Mouse (Mus musculus) MEL (cell line): ENCODE data around the gene Ccdc171.

ENCODE experiments used
- CTCF ChIP-seq, 3 experiments: IDR thresholded peaks in 2 of 3; conservative IDR thresholded peaks in 1 of 3; 2 replicates each; pipeline ENCODE4 v1.5.1; 2011 to 2012; ENCODE audit warnings: low read length in 3 of 3, low read depth in 2 of 3, mild to moderate bottlenecking in 2 of 3, improper control_type of control experiment in 1 of 3, inconsistent platforms in 1 of 3, mixed read lengths in 1 of 3, moderate library complexity in 1 of 3; ENCODE audit not compliant: control insufficient read depth in 1 of 3, insufficient read depth in 1 of 3, poor library complexity in 1 of 3, severe bottlenecking in 1 of 3
- JUND ChIP-seq: IDR thresholded peaks from 2 replicates; pipeline ENCODE4 v1.6.1; 2011; ENCODE audit warnings: low read depth, mild to moderate bottlenecking, improper control_type of control experiment, low read length
- MAX ChIP-seq: IDR thresholded peaks from 2 replicates; pipeline ENCODE4 v1.6.1; 2011; ENCODE audit warnings: low read length, improper control_type of control experiment
- TBP ChIP-seq: IDR thresholded peaks from 2 replicates; pipeline ENCODE4 v1.8.0; 2011; ENCODE audit warnings: low read depth, low read length, improper control_type of control experiment
- ZC3H11A ChIP-seq: IDR thresholded peaks from 2 replicates; pipeline ENCODE4 v1.6.1; 2012; ENCODE audit warnings: low read depth, mild to moderate bottlenecking, inconsistent platforms, low read length, improper control_type of control experiment
- ZKSCAN1 ChIP-seq: IDR thresholded peaks from 2 replicates; pipeline ENCODE4 v1.6.1; 2012; ENCODE audit warnings: low read depth, mild to moderate bottlenecking, inconsistent platforms, low read length, improper control_type of control experiment, moderate library complexity

DNA sequence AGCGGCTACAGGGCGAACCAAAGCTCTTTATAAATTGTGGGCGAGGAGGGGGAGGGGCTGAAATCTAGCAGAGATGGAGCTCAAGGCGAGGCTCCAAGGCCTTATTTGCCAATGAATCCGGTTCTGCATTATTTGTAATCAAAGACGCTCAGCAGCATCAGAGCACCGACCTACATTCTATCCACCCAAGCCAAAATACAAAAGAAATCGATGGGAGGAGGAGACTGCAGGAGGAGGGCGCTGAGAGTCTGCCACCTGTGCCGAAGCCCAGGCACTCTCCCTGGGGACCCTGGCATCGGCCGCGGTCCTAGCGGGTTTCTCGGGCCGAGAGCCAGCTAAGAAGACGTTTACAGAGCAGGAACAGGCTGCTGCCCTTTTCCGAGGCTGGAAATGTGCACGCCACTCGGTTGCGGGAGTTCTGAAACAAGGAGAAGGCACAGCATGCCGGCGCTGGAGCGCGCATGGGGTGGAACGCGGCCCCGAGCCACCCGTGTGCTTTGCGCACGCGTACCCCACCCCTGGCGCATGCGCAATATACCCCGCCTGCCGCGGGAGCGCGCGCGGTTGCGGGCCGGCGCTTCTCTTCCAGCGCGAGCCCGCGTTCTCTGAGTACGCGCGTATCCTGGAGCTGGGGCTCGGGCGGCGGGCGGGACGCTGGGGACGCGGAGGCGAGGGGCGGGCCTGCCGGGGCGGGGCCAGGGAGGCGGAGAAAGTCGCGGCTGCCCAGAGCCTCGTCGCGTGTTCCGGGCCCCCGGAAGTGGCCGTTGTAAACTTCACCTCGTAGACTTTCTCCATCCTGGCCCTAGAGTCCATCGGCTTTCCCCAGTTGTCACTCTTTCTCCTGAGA, at the start of gene Ccdc171:
- TF ChIP-seq MAX: peak; percentile 80
- no peak for TF ChIP-seq CTCF (IDR thresholded peaks at IDR 0.05 in 2 of 3, conservative IDR thresholded peaks at IDR 0.05 in 1 of 3; ENCODE audit: control insufficient read depth in 1 of 3, insufficient read depth in 1 of 3, low read depth in 2 of 3, low read length in 3 of 3, poor library complexity in 1 of 3, severe bottlenecking in 1 of 3)
- no peak for TF ChIP-seq JUND
- peak; percentile 29; the same call in 1 of the 2 replicates for TF ChIP-seq TBP
- TF ChIP-seq ZKSCAN1: no peak
- TF ChIP-seq ZC3H11A: 0 out of 2 replicates have a peak, but pooled peaks have one; percentile 1
